Mouse (Mus musculus) midbrain, embryonic 10.5 days (tissue): Measurements from ENCODE around the gene Hspbap1. TPM values are rescaled to one million over a fixed set of nuclear protein-coding genes. Genes with fewer than 3 reads are reported as not detected.

Experiments used
- DNase-seq: peaks from one replicate; pipeline ENCODE4 v3.0.0-alpha.2; 2017; ENCODE audit warnings: low spot score
- H3K27ac ChIP-seq: fragments of 300-500 bp; sonication (generic); replicated peaks from 2 replicates; pipeline ENCODE4 v1.5.1; 2016; ENCODE audit warnings: mild to moderate bottlenecking
- H3K27me3 ChIP-seq: fragments of 300-500 bp; sonication (generic); 2 replicates; pipeline ENCODE4 v1.6.1; 2016; ENCODE audit warnings: low read depth, mild to moderate bottlenecking; ENCODE audit not compliant: poor library complexity, severe bottlenecking
- H3K36me3 ChIP-seq: fragments of 300-500 bp; sonication (generic); 2 replicates; pipeline ENCODE4 v1.6.1; 2016; ENCODE audit warnings: mild to moderate bottlenecking, moderate library complexity
- H3K4me1 ChIP-seq: fragments of 300-500 bp; sonication (generic); 2 replicates; pipeline ENCODE4 v1.6.1; 2016
- H3K4me3 ChIP-seq: fragments of 300-500 bp; sonication (generic); 2 replicates; pipeline ENCODE4 v1.5.1; 2016; ENCODE audit warnings: mild to moderate bottlenecking, moderate library complexity
- H3K9me3 ChIP-seq: fragments of 300-500 bp; sonication (generic); replicated peaks from 2 replicates; pipeline ENCODE4 v1.6.1; 2016; ENCODE audit warnings: mild to moderate bottlenecking
- WGBS: fragments of 180-500 bp; shearing (Covaris S2); methylation state at CpG from one replicate; pipeline ENCODE4 v1.1.7; 2016; 5-methylcytosine and 5-hydroxymethylcytosine counted together
- polyA plus RNA-seq: library from polyadenylated mRNA; unstranded; fragments of >200 nt; fragmentation: Nextera tagmentation; extraction: Ambion mirVana; gene quantifications from 2 replicates; pipeline ENCODE4 v1.2.1, GENCODE M21; 2016

The Hspbap1 gene
- polyA plus RNA-seq, 1 experiment from 2014 or later = 26.0 TPM

DNA sequence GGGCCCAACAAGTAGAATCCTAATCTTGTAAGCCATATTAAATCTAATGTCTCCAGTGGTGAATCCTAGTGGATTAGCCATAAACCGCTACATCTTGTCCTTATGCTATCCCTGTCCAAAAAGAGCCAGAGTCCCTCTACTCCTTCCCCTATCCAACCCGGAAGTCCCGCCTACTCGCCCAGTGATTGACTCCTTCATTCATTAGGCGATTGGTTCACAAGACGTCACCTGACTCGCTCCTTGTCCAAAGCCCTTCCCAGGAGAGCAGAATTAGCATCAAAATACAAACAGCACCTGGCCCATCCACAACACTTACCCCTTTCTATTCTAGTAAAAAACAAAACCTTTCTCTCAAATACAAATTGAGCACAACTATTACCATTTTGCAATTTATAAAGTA is 59.8 kb downstream of the Hspbap1 start:
- H3K27ac ChIP-seq = no peak overlapping the region
- 25% methylated on average over 7 of the region's 7 CpGs for WGBS
- peaks cover 30% of the 10 kb centered on the region for H3K36me3 ChIP-seq
- H3K4me3 ChIP-seq = no peak overlapping the region
- no peaks in the 10 kb centered on the region for H3K4me1 ChIP-seq
- DNase-seq = no peak
- H3K27me3 ChIP-seq = no peaks in the 10 kb centered on the region
- no peaks in the 10 kb centered on the region for H3K9me3 ChIP-seq

DNA sequence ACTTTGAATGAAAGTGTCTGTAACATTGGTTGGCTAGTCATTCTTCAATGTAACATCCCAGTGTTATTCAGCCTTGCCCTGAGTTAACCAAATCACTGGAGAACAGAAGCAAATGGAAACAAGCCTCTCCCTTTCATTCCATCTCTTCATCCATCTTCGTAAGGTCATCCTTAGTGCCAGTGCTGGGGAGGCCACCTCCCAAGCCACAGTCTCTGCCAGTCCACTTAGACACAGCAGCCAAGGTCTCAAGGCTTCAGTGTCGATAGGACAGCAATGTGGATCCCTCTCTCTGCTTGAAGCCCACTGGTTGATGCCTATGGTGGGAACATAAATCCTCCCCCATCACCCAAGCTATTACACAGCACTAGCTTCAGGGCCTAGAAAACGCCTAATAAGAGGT is 62.8 kb downstream of the Hspbap1 start:
- H3K4me3 ChIP-seq = no peak overlapping the region
- H3K4me1 ChIP-seq = no peaks in the 10 kb centered on the region
- no peak for DNase-seq
- H3K9me3 ChIP-seq = no peaks in the 10 kb centered on the region; the same call in 1 of the 2 replicates
- H3K36me3 ChIP-seq = peaks cover 2% of the 10 kb centered on the region
- WGBS = 94% methylated on average over 3 of the region's 3 CpGs
- H3K27me3 ChIP-seq = no peaks in the 10 kb centered on the region
- H3K27ac ChIP-seq = no peak overlapping the region

DNA sequence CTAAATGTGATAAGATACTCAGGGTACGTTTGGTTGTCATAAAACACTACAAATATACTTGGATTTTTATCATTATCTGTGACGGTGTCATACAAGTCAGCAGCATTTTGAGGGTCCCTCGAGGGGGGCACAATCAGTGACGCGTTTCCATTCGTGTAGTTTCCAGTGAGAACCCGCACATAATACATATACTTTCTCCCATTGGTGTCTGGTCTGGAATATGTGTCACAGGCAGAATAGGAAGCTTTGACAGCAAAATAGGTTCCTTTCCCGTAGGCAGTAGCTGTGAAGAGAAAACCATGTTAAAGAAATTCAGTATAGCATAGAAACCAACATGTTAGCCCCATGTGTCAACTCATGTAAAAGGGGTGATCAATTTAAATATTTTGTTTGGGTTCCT is 64.5 kb downstream of the Hspbap1 start:
- no peak for DNase-seq
- Histone ChIP-seq H3K27ac (no peak overlapping the region), H3K27me3 (no peaks in the 10 kb centered on the region), H3K36me3 (no peaks in the 10 kb centered on the region), H3K9me3 (no peaks in the 10 kb centered on the region; the same call in 1 of the 2 replicates), H3K4me1 (no peaks in the 10 kb centered on the region), H3K4me3 (no peak overlapping the region)
- 91% methylated on average over 8 of the region's 8 CpGs for WGBS

DNA sequence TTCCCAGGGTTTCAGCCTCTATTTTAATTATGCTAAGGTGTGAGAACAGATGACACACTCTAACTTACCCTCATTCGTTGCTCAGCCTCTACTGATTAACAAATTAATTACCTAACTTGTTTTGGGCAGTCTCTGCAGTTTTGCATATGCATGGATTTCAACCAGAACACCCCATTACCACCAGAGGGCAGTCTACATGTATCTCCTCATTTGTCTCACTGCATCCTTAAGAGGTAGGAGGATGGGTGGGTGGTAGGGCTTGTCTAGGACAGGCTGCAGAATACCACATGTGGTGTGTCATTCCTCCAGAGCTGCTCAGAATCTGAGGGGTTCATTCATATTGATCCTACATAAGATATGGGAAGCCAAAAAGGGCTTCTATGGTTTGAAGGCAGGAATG is 69.5 kb downstream of the Hspbap1 start:
- Histone ChIP-seq H3K4me1 (no peaks in the 10 kb centered on the region), H3K27me3 (no peaks in the 10 kb centered on the region), H3K4me3 (no peak overlapping the region), H3K9me3 (no peaks in the 10 kb centered on the region; the same call in 1 of the 2 replicates), H3K36me3 (no peaks in the 10 kb centered on the region), H3K27ac (no peak overlapping the region)
- WGBS = 29% methylated on average over 1 of the region's 1 CpGs
- no peak for DNase-seq

DNA sequence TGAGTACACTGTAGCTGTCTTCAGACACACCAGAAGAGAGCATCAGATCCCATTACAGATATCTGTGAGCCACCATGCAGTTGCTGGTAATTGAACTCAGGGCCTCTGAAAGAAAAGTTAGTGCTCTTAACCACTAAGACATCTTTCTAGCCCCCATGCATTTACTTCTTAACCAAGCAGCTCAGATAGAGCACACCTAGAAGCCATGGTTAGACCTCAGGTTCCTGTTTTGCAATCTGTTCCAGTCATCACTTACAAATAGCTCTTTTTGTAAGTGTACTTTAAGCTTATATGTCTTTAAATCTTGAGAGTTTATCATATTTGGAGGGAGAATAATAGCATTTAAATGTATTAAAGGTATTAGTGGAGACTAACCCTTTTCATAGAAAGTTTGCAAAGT is 77.0 kb downstream of the Hspbap1 start:
- Histone ChIP-seq H3K4me1 (no peaks in the 10 kb centered on the region), H3K27me3 (no peaks in the 10 kb centered on the region), H3K36me3 (no peaks in the 10 kb centered on the region), H3K4me3 (no peak overlapping the region), H3K9me3 (no peaks in the 10 kb centered on the region), H3K27ac (no peak overlapping the region)
- DNase-seq = no peak

DNA sequence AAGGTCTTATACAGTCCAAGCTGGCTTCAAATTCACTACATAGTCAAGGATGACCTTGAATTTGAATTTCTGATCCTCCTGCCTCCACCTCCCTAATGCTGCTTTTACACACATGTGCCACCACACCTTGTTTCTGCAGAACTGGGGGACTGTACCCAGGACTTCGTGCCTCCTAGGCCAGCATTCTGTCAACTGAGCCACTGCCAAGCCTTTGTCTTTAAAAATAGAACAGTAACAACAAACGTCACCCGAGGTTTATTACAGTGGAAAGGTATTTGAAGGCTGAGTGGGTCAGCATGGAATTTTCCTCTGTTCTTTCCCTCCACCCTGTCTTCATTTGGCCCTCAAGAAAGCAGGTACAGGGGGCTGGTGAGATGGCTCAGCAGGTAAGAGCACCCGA is 85.7 kb downstream of the Hspbap1 start:
- Histone ChIP-seq H3K36me3 (no peaks in the 10 kb centered on the region), H3K4me3 (no peak overlapping the region), H3K27ac (no peak overlapping the region), H3K27me3 (no peaks in the 10 kb centered on the region), H3K9me3 (no peaks in the 10 kb centered on the region), H3K4me1 (no peaks in the 10 kb centered on the region)
- no peak for DNase-seq
- WGBS = 87% methylated on average over 4 of the region's 4 CpGs

DNA sequence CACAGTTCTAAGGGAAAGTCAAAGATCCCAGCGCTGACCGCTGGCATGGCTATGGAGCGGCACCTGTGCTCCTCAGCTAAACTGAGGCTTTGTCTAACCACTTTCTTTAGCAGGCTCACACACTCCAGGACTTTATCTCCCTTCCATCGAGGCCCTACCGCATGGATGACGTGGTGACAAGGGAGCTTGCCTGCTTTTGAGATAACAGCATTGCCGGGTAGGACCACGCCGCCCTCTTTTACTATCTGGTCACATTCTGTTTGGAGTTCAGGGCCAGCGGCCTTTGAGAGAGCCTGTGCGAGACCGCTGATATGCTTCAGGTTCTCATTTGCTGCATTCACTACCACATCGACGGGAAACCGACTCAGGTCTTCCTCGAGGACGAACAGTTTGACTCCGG is 86.6 kb downstream of the Hspbap1 start:
- WGBS = 92% methylated on average over 18 of the region's 18 CpGs
- Histone ChIP-seq H3K27me3 (no peaks in the 10 kb centered on the region), H3K27ac (no peak overlapping the region), H3K9me3 (no peaks in the 10 kb centered on the region; the same call in 1 of the 2 replicates), H3K4me1 (no peaks in the 10 kb centered on the region), H3K4me3 (no peak overlapping the region), H3K36me3 (no peaks in the 10 kb centered on the region)
- no peak for DNase-seq

DNA sequence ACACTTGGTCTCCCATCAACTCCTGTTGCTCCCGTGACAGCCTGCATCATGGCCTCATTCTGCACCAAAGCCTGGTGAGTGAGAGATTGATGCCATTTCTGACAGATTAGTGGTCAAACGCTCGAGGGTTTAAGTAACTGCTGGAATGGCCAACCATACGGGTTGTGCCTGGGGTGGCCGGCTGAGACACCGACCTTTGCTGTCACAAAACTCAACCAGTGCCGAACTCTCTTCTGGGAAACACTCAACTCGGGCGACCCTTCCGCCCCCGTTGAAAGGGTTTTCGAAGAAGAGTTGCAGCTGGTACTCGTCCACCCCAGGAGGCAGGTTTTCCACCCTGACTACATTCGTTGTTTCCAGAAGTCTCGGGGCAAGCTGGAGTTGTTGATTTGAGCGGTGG is 90.1 kb downstream of the Hspbap1 start:
- Histone ChIP-seq H3K36me3 (no peaks in the 10 kb centered on the region), H3K9me3 (no peaks in the 10 kb centered on the region; the same call in 1 of the 2 replicates), H3K4me1 (no peaks in the 10 kb centered on the region), H3K4me3 (no peak overlapping the region), H3K27me3 (no peaks in the 10 kb centered on the region), H3K27ac (no peak overlapping the region)
- 88% methylated on average over 16 of the region's 16 CpGs for WGBS
- no peak for DNase-seq

DNA sequence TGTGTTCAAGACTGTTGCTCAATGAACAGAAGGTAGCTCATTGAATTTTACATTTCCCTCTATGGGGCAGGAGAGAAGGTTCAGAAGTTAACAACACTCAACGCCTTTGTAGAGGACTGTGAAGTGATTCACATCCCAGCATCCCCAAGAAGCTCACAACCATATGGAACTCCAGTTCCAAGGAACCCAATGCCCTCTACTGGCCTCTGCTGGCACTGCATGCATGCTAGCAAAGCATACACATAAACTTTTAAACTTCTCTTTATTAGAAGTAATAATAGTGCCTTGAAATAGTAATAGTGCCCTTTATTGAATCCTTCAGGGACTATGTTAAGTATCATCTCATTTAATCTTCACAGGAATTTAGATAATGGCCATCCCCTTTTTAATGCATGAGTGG is 91.9 kb downstream of the Hspbap1 start:
- no peak for DNase-seq
- WGBS = 94% methylated on average over 1 of the region's 1 CpGs
- Histone ChIP-seq H3K9me3 (no peaks in the 10 kb centered on the region; the same call in 1 of the 2 replicates), H3K4me3 (no peak overlapping the region), H3K4me1 (no peaks in the 10 kb centered on the region), H3K27ac (no peak overlapping the region), H3K27me3 (no peaks in the 10 kb centered on the region), H3K36me3 (no peaks in the 10 kb centered on the region)

DNA sequence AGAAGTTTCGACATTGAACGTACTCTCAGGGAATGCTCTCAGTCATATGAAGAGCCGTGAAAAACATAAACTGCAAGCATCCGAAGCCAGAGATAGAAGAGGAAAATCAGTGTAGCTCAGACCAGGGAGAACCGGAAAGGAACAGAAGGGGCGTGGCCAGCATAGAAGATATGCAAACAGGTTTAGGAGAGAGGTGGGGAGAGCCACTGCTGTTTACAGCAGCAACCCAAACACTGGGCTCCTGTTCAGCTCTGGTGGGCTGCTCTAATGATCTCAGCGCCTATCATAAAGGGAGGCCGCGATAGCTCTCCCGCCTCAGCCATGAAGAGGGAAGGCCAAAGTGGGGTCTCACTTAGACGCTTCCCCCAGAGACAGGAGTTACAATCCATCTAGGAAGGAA is 97.6 kb downstream of the Hspbap1 start:
- peaks cover 40% of the 10 kb centered on the region for H3K27me3 ChIP-seq
- no peak overlapping the region for H3K27ac ChIP-seq
- WGBS = 80% methylated on average over 11 of the region's 11 CpGs
- H3K4me3 ChIP-seq = no peak overlapping the region
- H3K4me1 ChIP-seq = peaks cover 19% of the 10 kb centered on the region
- no peaks in the 10 kb centered on the region for H3K36me3 ChIP-seq
- no peak for DNase-seq
- no peaks in the 10 kb centered on the region for H3K9me3 ChIP-seq

DNA sequence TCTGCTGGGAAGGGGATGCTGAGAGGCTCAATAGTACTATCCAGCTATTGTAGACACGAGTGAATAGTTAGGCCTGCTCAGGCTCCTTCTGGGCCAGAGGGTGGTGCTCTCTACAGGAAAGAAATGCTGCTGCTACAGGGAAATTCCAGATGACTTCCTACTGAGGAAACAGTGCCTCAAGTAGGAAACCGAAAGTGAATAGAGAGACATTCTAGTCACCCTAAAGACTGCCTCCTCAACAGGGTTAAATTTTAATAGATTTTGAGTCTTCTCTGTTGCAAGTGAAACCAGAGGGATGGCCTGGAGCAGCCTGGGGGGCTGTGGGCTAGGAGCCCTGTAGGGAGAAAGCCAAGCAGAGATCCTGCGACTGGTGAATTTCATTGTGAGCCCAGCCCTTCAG is 99.0 kb downstream of the Hspbap1 start:
- Histone ChIP-seq H3K27ac (no peak overlapping the region), H3K4me3 (no peak overlapping the region), H3K9me3 (no peaks in the 10 kb centered on the region), H3K4me1 (peaks cover 19% of the 10 kb centered on the region), H3K27me3 (peaks cover 46% of the 10 kb centered on the region), H3K36me3 (no peaks in the 10 kb centered on the region)
- WGBS = 36% methylated on average over 3 of the region's 3 CpGs
- no peak for DNase-seq

DNA sequence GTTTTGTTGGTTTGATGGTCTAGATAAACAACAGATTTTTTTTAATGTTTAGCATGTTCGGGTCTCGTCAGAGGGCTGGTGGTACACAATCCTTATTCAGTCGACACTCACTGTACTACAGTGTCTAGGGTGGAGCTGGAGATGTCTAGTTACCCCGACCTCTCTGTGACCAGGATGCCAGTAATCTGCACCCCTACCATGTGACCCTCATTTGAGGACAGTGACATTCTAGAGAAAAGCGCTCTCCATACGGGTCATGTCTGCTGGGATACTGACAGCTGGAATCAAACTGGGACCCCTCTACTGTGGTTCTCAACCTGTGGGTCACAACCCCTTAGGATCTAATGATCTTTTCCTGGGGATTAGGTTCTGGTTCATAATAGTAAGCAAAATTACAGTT is 99.5 kb downstream of the Hspbap1 start:
- WGBS = 77% methylated on average over 6 of the region's 6 CpGs
- no peak for DNase-seq
- Histone ChIP-seq H3K4me1 (peaks cover 19% of the 10 kb centered on the region), H3K9me3 (no peaks in the 10 kb centered on the region; the same call in 1 of the 2 replicates), H3K27me3 (peaks cover 46% of the 10 kb centered on the region), H3K27ac (no peak overlapping the region), H3K36me3 (no peaks in the 10 kb centered on the region), H3K4me3 (no peak overlapping the region)

DNA sequence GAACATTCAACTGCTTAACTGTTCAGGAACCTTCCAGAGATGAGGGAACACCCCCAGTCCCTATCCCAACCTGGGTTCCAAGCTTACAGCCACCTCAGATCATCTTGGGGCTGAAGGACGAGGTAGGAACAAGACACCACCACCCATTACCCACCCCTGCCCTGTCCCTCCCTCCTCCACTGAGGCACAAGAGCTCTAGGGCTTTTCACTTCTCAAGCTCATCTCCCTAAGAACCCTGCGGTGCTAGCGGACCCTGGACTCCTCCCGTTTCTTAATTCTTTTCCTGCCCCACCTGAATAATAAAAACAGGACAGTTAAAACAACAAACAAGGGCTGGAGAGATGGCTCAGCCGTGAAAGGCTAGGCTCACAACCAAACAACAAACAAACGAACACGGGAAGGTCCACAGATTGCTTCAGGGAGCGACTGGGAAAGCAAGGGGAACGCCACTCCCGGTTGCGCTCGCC is 100.4 kb downstream of the Hspbap1 start:
- H3K4me3 ChIP-seq = peak overlapping the region; percentile 72
- H3K9me3 ChIP-seq = no peaks in the 10 kb centered on the region; the same call in 1 of the 2 replicates
- WGBS = under 1% methylated on average over 12 of the region's 12 CpGs
- peaks cover 46% of the 10 kb centered on the region for H3K27me3 ChIP-seq
- H3K36me3 ChIP-seq = no peaks in the 10 kb centered on the region
- no peak for DNase-seq
- peaks cover 19% of the 10 kb centered on the region for H3K4me1 ChIP-seq
- peak overlapping the region; percentile 75 for H3K27ac ChIP-seq
